Mouse (Mus musculus) kidney, postnatal 0 days (tissue): ENCODE data around the gene Npm1. TPM values are rescaled to one million over a fixed set of nuclear protein-coding genes. Genes with fewer than 3 reads are reported as not detected.

ENCODE experiments used
- ATAC-seq: fragments of 200-750 bp; cut with Nextera tagmentation; replicated peaks from 2 replicates; pipeline ENCODE4 v1.8.0; 2017; ENCODE audit warnings: low read depth, moderate number of reproducible peaks, moderate TSS enrichment, moderate library complexity; ENCODE audit not compliant: low FRiP score
- DNase-seq: peaks from one replicate; pipeline ENCODE4 v3.0.0-alpha.2; 2016; ENCODE audit warnings: low spot score
- H3K27ac ChIP-seq: fragments of 300-500 bp; sonication (generic); 2 replicates; pipeline ENCODE4 v1.5.1; 2014; ENCODE audit warnings: mild to moderate bottlenecking
- H3K27me3 ChIP-seq: fragments of 300-500 bp; sonication (generic); 2 replicates; pipeline ENCODE4 v1.6.1; 2014; ENCODE audit warnings: low read length, mixed read lengths; ENCODE audit not compliant: insufficient read depth
- H3K36me3 ChIP-seq: fragments of 300-500 bp; sonication (generic); 2 replicates; pipeline ENCODE4 v1.6.1; 2014; ENCODE audit warnings: low read length, mixed read lengths; ENCODE audit not compliant: insufficient read depth
- H3K4me1 ChIP-seq: fragments of 300-500 bp; sonication (generic); replicated peaks from 2 replicates; pipeline ENCODE4 v1.6.1; 2014; ENCODE audit warnings: antibody characterized with exemption, low read length, mixed read lengths; ENCODE audit not compliant: insufficient read depth
- H3K4me2 ChIP-seq: fragments of 300-500 bp; sonication (generic); 2 replicates; pipeline ENCODE4 v1.6.1; 2014; ENCODE audit warnings: mild to moderate bottlenecking, low read length, moderate library complexity, mixed read lengths
- H3K4me3 ChIP-seq: fragments of 300-500 bp; sonication (generic); replicated peaks from 2 replicates; pipeline ENCODE4 v1.5.1; 2014; ENCODE audit warnings: low read depth, low read length
- H3K9ac ChIP-seq: fragments of 300-500 bp; sonication (generic); 2 replicates; pipeline ENCODE4 v1.6.1; 2014; ENCODE audit warnings: low read depth, low read length
- H3K9me3 ChIP-seq: fragments of 300-500 bp; sonication (generic); replicated peaks from 2 replicates; pipeline ENCODE4 v1.6.1; 2016; ENCODE audit warnings: low read length, inconsistent platforms, mixed read lengths
- CTCF ChIP-seq: IDR thresholded peaks from 2 replicates; pipeline ENCODE4 v1.5.1; 2016; ENCODE audit warnings: antibody characterized with exemption, low read depth, mild to moderate bottlenecking, moderate library complexity
- WGBS: fragments of 180-500 bp; shearing (Covaris S2); extraction: QIAGEN DNeasy Blood & Tissue Kit; methylation state at CpG from one replicate; pipeline ENCODE4 v1.1.7; 2014; 5-methylcytosine and 5-hydroxymethylcytosine counted together
- polyA plus RNA-seq: library from polyadenylated mRNA; unstranded; fragments of >200 nt; fragmentation: Nextera tagmentation; extraction: Ambion mirVana; gene quantifications from 2 replicates; pipeline ENCODE4 v1.2.1, GENCODE M21; 2015

Npm1 gene
- polyA plus RNA-seq, 1 experiment from 2014 or later: 905 TPM

DNA sequence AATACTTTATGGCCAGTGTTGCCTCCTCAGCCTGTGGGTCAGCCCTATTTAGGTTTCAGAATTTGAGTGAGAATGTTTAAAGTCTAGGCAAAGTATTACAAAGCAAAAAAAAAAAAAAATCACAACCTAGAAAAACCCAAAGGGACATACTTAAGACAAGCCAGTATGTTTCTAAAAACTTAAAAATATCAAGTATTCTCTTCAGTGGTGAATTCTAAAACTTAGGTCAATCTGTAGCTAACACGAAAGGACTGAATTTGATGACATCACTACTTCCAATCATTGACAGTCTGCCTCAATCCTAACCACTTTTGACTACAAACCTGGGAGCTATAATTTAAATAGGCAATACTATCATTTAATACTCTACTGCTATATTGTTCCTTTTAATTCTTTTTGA, 10.0 kb downstream of the Npm1 start:
- H3K27ac ChIP-seq: no peak overlapping the region
- H3K36me3 ChIP-seq: peaks cover 41% of the 10 kb centered on the region
- DNase-seq (no peak), ATAC-seq (no peak)
- no peak overlapping the region for H3K9ac ChIP-seq
- TF ChIP-seq CTCF: no peak
- no peak overlapping the region for H3K4me3 ChIP-seq
- 0 out of 2 replicates have a peak, but pooled peaks cover 1% of the 10 kb centered on the region for H3K4me1 ChIP-seq
- H3K4me2 ChIP-seq: no peak overlapping the region
- 91% methylated on average over 1 of the region's 1 CpGs for WGBS
- H3K27me3 ChIP-seq: no peaks in the 10 kb centered on the region
- H3K9me3 ChIP-seq: no peaks in the 10 kb centered on the region

GRCm38 (mm10) chr11:33151780-33152145, 11.2 kb downstream of the Npm1 start:
- 85% methylated on average over 4 of the region's 4 CpGs for WGBS
- Histone ChIP-seq H3K9me3 (no peaks in the 10 kb centered on the region), H3K36me3 (peaks cover 40% of the 10 kb centered on the region), H3K4me3 (no peak overlapping the region), H3K4me1 (peaks cover 6% of the 10 kb centered on the region; the same call in 1 of the 2 replicates), H3K27me3 (no peaks in the 10 kb centered on the region; the same call in 1 of the 2 replicates), H3K27ac (no peak overlapping the region), H3K4me2 (no peak overlapping the region), H3K9ac (no peak overlapping the region)
- no peak for TF ChIP-seq CTCF
- no peak for ATAC-seq
- DNase-seq: no peak

GRCm38 (mm10) chr11:33151128-33151779, 11.8 kb downstream of the Npm1 start:
- Histone ChIP-seq H3K4me3 (no peak overlapping the region), H3K27ac (no peak overlapping the region), H3K9me3 (no peaks in the 10 kb centered on the region), H3K36me3 (peaks cover 36% of the 10 kb centered on the region), H3K4me2 (no peak overlapping the region), H3K9ac (no peak overlapping the region), H3K4me1 (peaks cover 6% of the 10 kb centered on the region; the same call in 1 of the 2 replicates), H3K27me3 (no peaks in the 10 kb centered on the region; the same call in 1 of the 2 replicates)
- DNase-seq (no peak), ATAC-seq (no peak)
- 68% methylated on average over 3 of the region's 3 CpGs for WGBS
- TF ChIP-seq CTCF: no peak

DNA sequence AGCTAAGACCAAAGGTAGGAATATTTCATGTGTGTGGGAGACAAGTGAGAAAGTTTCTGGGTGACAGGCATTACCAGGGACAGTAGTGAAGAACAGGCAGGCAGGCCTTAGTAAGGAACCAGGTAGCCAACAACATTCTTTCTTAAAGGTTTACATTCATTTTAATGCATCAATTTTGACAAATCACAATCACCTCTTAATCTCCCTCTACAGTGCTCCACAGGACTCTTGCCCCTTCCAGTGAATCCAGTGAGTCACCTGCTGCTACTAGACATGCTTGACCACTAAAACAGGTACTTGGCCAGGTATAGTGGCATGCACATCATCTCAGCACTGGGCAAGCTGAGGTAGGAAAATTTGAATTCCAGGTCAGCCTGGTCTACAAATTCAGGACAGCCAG, 12.6 kb downstream of the Npm1 start:
- Histone ChIP-seq H3K27ac (no peak overlapping the region), H3K4me2 (no peak overlapping the region), H3K4me1 (peaks cover 6% of the 10 kb centered on the region; the same call in 1 of the 2 replicates), H3K27me3 (no peaks in the 10 kb centered on the region; the same call in 1 of the 2 replicates), H3K4me3 (no peak overlapping the region), H3K9me3 (no peaks in the 10 kb centered on the region), H3K9ac (no peak overlapping the region), H3K36me3 (peaks cover 31% of the 10 kb centered on the region)
- ATAC-seq (no peak), DNase-seq (no peak)
- no peak for TF ChIP-seq CTCF

DNA sequence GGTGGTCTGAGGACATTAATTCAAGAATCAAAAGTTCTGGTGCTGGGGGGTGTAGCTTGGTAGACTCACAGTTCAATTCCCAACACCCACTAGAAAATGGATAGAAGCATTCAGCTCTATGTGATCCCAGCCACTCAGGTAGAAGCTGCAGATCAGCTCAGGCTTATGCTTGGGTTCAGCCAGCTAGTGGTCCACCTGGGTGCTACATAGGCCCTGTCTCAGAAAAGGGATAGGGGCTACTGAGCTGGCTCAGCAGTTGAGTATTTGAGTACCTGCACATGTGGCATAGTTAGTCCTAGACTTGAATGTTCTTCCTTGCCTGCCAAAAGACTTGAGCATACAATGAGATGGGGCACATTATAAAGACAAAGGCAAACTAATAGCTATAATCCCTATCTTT, 13.6 kb downstream of the Npm1 start:
- H3K9me3 ChIP-seq: no peaks in the 10 kb centered on the region
- H3K27me3 ChIP-seq: no peaks in the 10 kb centered on the region; the same call in 1 of the 2 replicates
- DNase-seq: no peak
- peaks cover 30% of the 10 kb centered on the region for H3K36me3 ChIP-seq
- H3K4me1 ChIP-seq: peaks cover 6% of the 10 kb centered on the region; the same call in 1 of the 2 replicates
- no peak overlapping the region for H3K4me2 ChIP-seq
- H3K27ac ChIP-seq: no peak overlapping the region
- TF ChIP-seq CTCF: no peak
- ATAC-seq: no peak
- H3K9ac ChIP-seq: no peak overlapping the region
- H3K4me3 ChIP-seq: no peak overlapping the region

GRCm38 (mm10) chr11:33149088-33149436, 13.9 kb downstream of the Npm1 start:
- no peak for TF ChIP-seq CTCF
- Histone ChIP-seq H3K9ac (no peak overlapping the region), H3K4me3 (no peak overlapping the region), H3K27ac (no peak overlapping the region), H3K4me2 (no peak overlapping the region), H3K27me3 (no peaks in the 10 kb centered on the region; the same call in 1 of the 2 replicates), H3K9me3 (no peaks in the 10 kb centered on the region), H3K4me1 (peaks cover 6% of the 10 kb centered on the region; the same call in 1 of the 2 replicates), H3K36me3 (peaks cover 26% of the 10 kb centered on the region)
- ATAC-seq (no peak), DNase-seq (no peak)
- WGBS: 12% methylated on average over 3 of the region's 3 CpGs
